Mouse (Mus musculus) liver, embryonic 14.5 days (tissue): ENCODE results near the gene Vapb.

Experiments used
- CTCF ChIP-seq: IDR thresholded peaks from 2 replicates; pipeline ENCODE4 v1.5.1; 2016; ENCODE audit warnings: antibody characterized with exemption, low read depth, control low read depth
- EP300 ChIP-seq: IDR thresholded peaks from 2 replicates; pipeline ENCODE4 v1.6.1; 2016; ENCODE audit warnings: antibody characterized with exemption, low read depth

DNA sequence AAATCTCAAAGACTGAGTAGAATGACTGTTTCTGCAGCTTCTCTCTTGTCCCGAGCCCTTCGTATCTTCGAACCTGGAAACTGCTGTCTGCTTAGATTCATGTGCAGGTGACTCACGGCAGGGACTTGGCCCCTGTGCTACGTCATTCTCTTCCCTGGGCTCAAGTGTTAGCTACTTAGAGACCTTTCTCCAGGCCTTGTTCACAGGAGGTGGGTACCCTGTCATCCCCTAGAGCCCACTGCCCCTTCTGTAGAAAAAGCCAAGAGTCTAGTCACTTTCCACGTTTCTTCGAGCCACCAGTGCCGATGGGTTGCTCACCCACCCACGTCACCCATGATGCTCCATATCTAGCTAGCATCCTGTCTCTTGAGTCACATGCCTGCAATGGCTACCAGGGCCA is 89.9 kb downstream of the Vapb start:
- TF ChIP-seq CTCF (no peak), EP300 (no peak)
